Mouse (Mus musculus) neural tube, embryonic 14.5 days (tissue): Measurements from ENCODE around the gene Polh. TPM values are rescaled to one million over a fixed set of nuclear protein-coding genes. Genes with fewer than 3 reads are reported as not detected.

Experiments used
- ATAC-seq: fragments of 200-750 bp; cut with Nextera tagmentation; 2 replicates; pipeline ENCODE4 v1.8.0; 2017; ENCODE audit warnings: low read depth, mild to moderate bottlenecking, moderate TSS enrichment, moderate library complexity
- H3K27ac ChIP-seq: fragments of 300-500 bp; sonication (generic); 2 replicates; pipeline ENCODE4 v1.5.1; 2014; ENCODE audit warnings: low read depth, mild to moderate bottlenecking, control low read depth, low read length, moderate library complexity, mixed read lengths
- H3K27me3 ChIP-seq: fragments of 300-500 bp; sonication (generic); 2 replicates; pipeline ENCODE4 v1.6.1; 2014; ENCODE audit warnings: low read length; ENCODE audit not compliant: control insufficient read depth, insufficient read depth
- H3K36me3 ChIP-seq: fragments of 300-500 bp; sonication (generic); 2 replicates; pipeline ENCODE4 v1.6.1; 2014; ENCODE audit warnings: low read length, mixed read lengths; ENCODE audit not compliant: control insufficient read depth, insufficient read depth
- H3K4me1 ChIP-seq: fragments of 300-500 bp; sonication (generic); 2 replicates; pipeline ENCODE4 v1.6.1; 2014; ENCODE audit warnings: low read length; ENCODE audit not compliant: control insufficient read depth, insufficient read depth
- H3K4me2 ChIP-seq: fragments of 300-500 bp; sonication (generic); 2 replicates; pipeline ENCODE4 v1.6.1; 2014; ENCODE audit warnings: mild to moderate bottlenecking, low read depth, low read length, control low read depth
- H3K4me3 ChIP-seq: fragments of 300-500 bp; sonication (generic); 2 replicates; pipeline ENCODE4 v1.5.1; 2014; ENCODE audit warnings: low read depth, low read length, control low read depth, mixed read lengths
- H3K9ac ChIP-seq: fragments of 300-500 bp; sonication (generic); replicated peaks from 2 replicates; pipeline ENCODE4 v1.6.1; 2014; ENCODE audit warnings: low read depth, mild to moderate bottlenecking, control low read depth, low read length, mixed read lengths
- H3K9me3 ChIP-seq: fragments of 300-500 bp; sonication (generic); 2 replicates; pipeline ENCODE4 v1.6.1; 2016; ENCODE audit warnings: low read length; ENCODE audit not compliant: control insufficient read depth
- WGBS: fragments of 180-500 bp; shearing (Covaris S2); extraction: QIAGEN DNeasy Blood & Tissue Kit; methylation state at CpG from one replicate; pipeline ENCODE4 v1.1.7; 2014; 5-methylcytosine and 5-hydroxymethylcytosine counted together
- polyA plus RNA-seq: library from polyadenylated mRNA; unstranded; fragments of >200 nt; fragmentation: Nextera tagmentation; extraction: Ambion mirVana; gene quantifications from 2 replicates; pipeline ENCODE4 v1.2.1, GENCODE M21; 2014

The Polh gene
- polyA plus RNA-seq, 1 experiment from 2014 or later, result 8.4 TPM

- no peaks in the 10 kb centered on the region for H3K9me3 ChIP-seq
- no peak for ATAC-seq
- no peak overlapping the region for H3K27ac ChIP-seq
- H3K4me1 ChIP-seq, result peaks cover 6% of the 10 kb centered on the region; the same call in 1 of the 2 replicates
- no peaks in the 10 kb centered on the region for H3K27me3 ChIP-seq
- no peak overlapping the region for H3K4me2 ChIP-seq
- H3K36me3 ChIP-seq, result peaks cover 53% of the 10 kb centered on the region
- H3K9ac ChIP-seq, result no peak overlapping the region
- no peak overlapping the region for H3K4me3 ChIP-seq
- 95% methylated on average over 10 of the region's 10 CpGs for WGBS
Observed at GRCm38 (mm10) chr17:46164791-46165190, 37.7 kb downstream of the Polh start.

GRCm38 (mm10) chr17:46164301-46164700, 38.1 kb downstream of the Polh start:
- no peaks in the 10 kb centered on the region for H3K27me3 ChIP-seq
- no peak overlapping the region for H3K4me3 ChIP-seq
- no peak overlapping the region for H3K9ac ChIP-seq
- no peak overlapping the region for H3K27ac ChIP-seq
- no peaks in the 10 kb centered on the region for H3K9me3 ChIP-seq
- no peak overlapping the region for H3K4me2 ChIP-seq
- 97% methylated on average over 8 of the region's 8 CpGs for WGBS
- H3K36me3 ChIP-seq, result peaks cover 48% of the 10 kb centered on the region
- H3K4me1 ChIP-seq, result peaks cover 6% of the 10 kb centered on the region; the same call in 1 of the 2 replicates
- ATAC-seq, result no peak

GRCm38 (mm10) chr17:46162951-46163421, 39.5 kb downstream of the Polh start:
- Histone ChIP-seq H3K27ac (no peak overlapping the region), H3K9ac (no peak overlapping the region), H3K4me3 (no peak overlapping the region), H3K4me1 (peaks cover 6% of the 10 kb centered on the region; the same call in 1 of the 2 replicates), H3K27me3 (no peaks in the 10 kb centered on the region), H3K9me3 (no peaks in the 10 kb centered on the region), H3K36me3 (peaks cover 35% of the 10 kb centered on the region), H3K4me2 (no peak overlapping the region)
- ATAC-seq, result no peak
- 80% methylated on average over 9 of the region's 9 CpGs for WGBS

- H3K4me1 ChIP-seq, result peaks cover 6% of the 10 kb centered on the region; the same call in 1 of the 2 replicates
- ATAC-seq, result no peak
- 0 out of 2 replicates have a peak overlapping the region, but pooled peaks have one; percentile 75 for H3K4me2 ChIP-seq
- H3K27me3 ChIP-seq, result no peaks in the 10 kb centered on the region
- H3K36me3 ChIP-seq, result peaks cover 31% of the 10 kb centered on the region
- WGBS, result 92% methylated on average over 7 of the region's 7 CpGs
- H3K9me3 ChIP-seq, result no peaks in the 10 kb centered on the region
- H3K27ac ChIP-seq, result no peak overlapping the region
- no peak overlapping the region for H3K4me3 ChIP-seq
- H3K9ac ChIP-seq, result no peak overlapping the region
Observed at GRCm38 (mm10) chr17:46162551-46162950, 39.9 kb downstream of the Polh start.

GRCm38 (mm10) chr17:46161710-46162109, 40.7 kb downstream of the Polh start:
- peak overlapping the region; percentile 84 for H3K4me3 ChIP-seq
- ATAC-seq, result no peak
- H3K27ac ChIP-seq, result no peak overlapping the region
- 53% methylated on average over 9 of the region's 9 CpGs for WGBS
- peak overlapping the region; percentile 80 for H3K9ac ChIP-seq
- peak overlapping the region; percentile 75 for H3K4me2 ChIP-seq
- H3K27me3 ChIP-seq, result no peaks in the 10 kb centered on the region
- H3K36me3 ChIP-seq, result peaks cover 23% of the 10 kb centered on the region
- H3K4me1 ChIP-seq, result peaks cover 6% of the 10 kb centered on the region; the same call in 1 of the 2 replicates
- H3K9me3 ChIP-seq, result no peaks in the 10 kb centered on the region

- H3K9me3 ChIP-seq, result no peaks in the 10 kb centered on the region
- peak overlapping the region; percentile 78 for H3K27ac ChIP-seq
- H3K4me3 ChIP-seq, result peak overlapping the region; percentile 84
- H3K4me1 ChIP-seq, result peaks cover 6% of the 10 kb centered on the region; the same call in 1 of the 2 replicates
- H3K4me2 ChIP-seq, result peak overlapping the region; percentile 75
- peaks cover 17% of the 10 kb centered on the region for H3K36me3 ChIP-seq
- H3K27me3 ChIP-seq, result no peaks in the 10 kb centered on the region
- ATAC-seq, result peak; percentile 55
- peak overlapping the region; percentile 80 for H3K9ac ChIP-seq
- under 1% methylated on average over 19 of the region's 19 CpGs for WGBS
Observed at GRCm38 (mm10) chr17:46161179-46161578, 41.3 kb downstream of the Polh start.

- ATAC-seq, result peak; percentile 97
- peak within 1 kb of the TSS; percentile 84 for H3K4me3 ChIP-seq
- peak within 1 kb of the TSS; percentile 78 for H3K27ac ChIP-seq
- under 1% methylated on average over 23 of the region's 23 CpGs for WGBS
- no peaks in the 10 kb centered on the region for H3K27me3 ChIP-seq
- peaks cover 12% of the 10 kb centered on the region; the same call in 1 of the 2 replicates for H3K36me3 ChIP-seq
- peak within 1 kb of the TSS; percentile 80 for H3K9ac ChIP-seq
- peaks cover 6% of the 10 kb centered on the region; the same call in 1 of the 2 replicates for H3K4me1 ChIP-seq
- H3K4me2 ChIP-seq, result peak within 1 kb of the TSS; percentile 75
- no peaks in the 10 kb centered on the region for H3K9me3 ChIP-seq
Observed at GRCm38 (mm10) chr17:46160686-46161085, 41.8 kb downstream of the Polh start, which contains the start of gene Gtpbp2. TSS of gene Gtpbp2 (plus strand) at chr17:46161032.

GRCm38 (mm10) chr17:46160090-46160662, 42.3 kb downstream of the Polh start:
- peak overlapping the region; percentile 84 for H3K4me3 ChIP-seq

GRCm38 (mm10) chr17:46159236-46159635, 43.2 kb downstream of the Polh start:
- Histone ChIP-seq H3K36me3 (peaks cover 2% of the 10 kb centered on the region; the same call in 1 of the 2 replicates), H3K4me1 (peaks cover 6% of the 10 kb centered on the region; the same call in 1 of the 2 replicates), H3K27ac (no peak overlapping the region), H3K4me2 (no peak overlapping the region), H3K27me3 (no peaks in the 10 kb centered on the region), H3K9ac (no peak overlapping the region), H3K9me3 (no peaks in the 10 kb centered on the region), H3K4me3 (no peak overlapping the region)
- ATAC-seq, result no peak
- WGBS, result 71% methylated on average over 2 of the region's 2 CpGs

More at GRCm38 (mm10) chr17:46160090-46160662, 42.3 kb downstream of the Polh start:
- H3K4me2 ChIP-seq, result peak overlapping the region; percentile 58
- H3K9ac ChIP-seq, result peak overlapping the region; percentile 3
- peaks cover 6% of the 10 kb centered on the region; the same call in 1 of the 2 replicates for H3K4me1 ChIP-seq
- WGBS, result 1% methylated on average over 16 of the region's 16 CpGs
- peaks cover 10% of the 10 kb centered on the region; the same call in 1 of the 2 replicates for H3K36me3 ChIP-seq
- no peaks in the 10 kb centered on the region for H3K9me3 ChIP-seq
- peak overlapping the region; percentile 41; the same call in 1 of the 2 replicates for H3K27ac ChIP-seq
- peak; percentile 59 for ATAC-seq
- no peaks in the 10 kb centered on the region for H3K27me3 ChIP-seq
